Mouse (Mus musculus) common myeloid progenitor, adult 5-6 weeks (primary cell): ENCODE results near the gene Rprd2. TPM values are rescaled to one million over a fixed set of nuclear protein-coding genes. Genes with fewer than 3 reads are reported as not detected.

ENCODE experiments used
- ATAC-seq: replicated peaks from 2 replicates; pipeline ENCODE4 v1.8.0; 2016; ENCODE audit warnings: low read depth, mild to moderate bottlenecking, moderate TSS enrichment, inconsistent platforms; ENCODE audit not compliant: poor library complexity, severe bottlenecking
- total RNA-seq: library from RNA; stranded (forward); fragments of 200-1000, 187-1606 nt; gene quantifications from 2 replicates; pipeline ENCODE4 v1.2.3, GENCODE M21; 2017

Gene Rprd2
- total RNA-seq, 1 experiment from 2014 or later: 26.5 TPM

DNA sequence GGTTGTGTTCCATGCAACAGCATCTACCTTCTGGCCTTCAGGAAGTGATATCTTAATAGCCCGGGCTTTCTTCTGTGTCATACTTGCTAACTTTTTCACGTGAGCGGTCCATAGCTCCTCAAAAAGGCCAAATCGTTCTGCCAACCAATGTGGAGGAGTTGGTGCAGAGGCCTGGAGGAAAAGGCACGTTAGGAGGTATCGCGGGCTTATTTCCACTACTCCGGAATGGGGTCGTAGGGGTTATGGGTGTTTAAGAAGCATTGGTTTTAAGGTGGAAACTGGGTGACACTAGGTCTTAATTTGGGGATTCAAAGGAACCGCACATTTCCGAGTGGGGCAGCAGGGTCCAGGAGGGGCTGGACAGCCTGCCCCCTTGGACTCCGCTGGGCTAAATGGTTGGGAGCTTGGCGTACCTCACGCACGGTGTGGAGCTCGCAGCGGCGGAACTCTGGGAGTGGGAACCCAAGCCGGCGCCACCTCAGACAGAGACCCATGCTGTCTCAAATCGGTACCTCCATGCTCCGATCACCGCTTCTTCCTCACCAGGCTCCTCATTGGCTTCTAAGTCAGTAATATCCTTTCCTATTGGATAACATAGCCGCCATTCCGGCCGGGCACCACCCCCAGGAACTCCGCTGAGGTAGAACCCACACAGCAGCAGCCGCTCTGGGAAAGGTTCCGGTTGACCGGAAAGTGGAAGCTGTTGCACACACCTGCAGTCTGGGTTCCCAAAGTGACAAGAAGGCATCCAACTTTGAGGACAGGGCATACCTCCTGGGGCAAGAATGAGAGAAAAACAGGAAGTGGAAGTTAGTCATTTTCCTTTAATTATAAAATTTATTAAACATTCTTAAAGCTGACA, 64.1 kb downstream of the Rprd2 start:
- ATAC-seq: peak; percentile 98

DNA sequence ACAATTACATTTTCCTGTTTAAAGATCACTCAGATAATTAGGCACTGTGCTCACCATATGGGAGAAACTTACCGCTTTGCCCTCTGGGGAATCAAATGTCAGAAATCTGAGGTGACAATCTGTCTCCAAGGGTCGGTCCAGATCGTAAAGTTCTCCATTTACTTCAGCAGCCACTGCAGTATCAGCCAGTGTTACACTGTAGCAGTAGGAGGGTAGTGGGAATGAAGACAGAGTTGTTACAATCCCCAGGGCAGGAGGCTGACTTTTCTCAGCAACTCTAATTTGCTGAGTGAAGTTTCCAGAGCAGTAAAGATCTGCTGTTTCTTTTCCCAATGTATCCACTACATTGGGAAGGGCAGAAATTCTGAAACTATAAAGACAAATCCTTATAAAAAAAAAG, 65.7 kb downstream of the Rprd2 start:
- no peak for ATAC-seq

DNA sequence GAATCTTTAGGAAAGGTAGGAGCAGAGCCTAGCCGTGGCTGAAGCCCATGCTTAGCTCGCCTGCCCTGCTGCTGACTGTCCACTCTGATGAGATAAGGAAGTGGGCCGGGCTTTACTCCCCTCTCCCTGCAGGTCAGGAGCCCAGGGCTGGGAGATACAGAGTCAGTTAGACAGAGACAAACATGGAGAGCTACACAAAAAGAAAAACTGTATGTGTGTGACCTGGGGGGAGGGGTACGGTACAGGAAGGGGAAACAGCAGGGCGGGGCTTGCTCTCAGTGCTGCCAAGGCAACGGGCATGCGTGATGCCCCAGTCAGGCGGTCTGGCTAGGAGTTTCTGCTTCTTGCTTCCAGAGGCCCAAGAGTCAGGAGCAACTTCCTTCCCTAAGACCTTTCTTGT, 78.3 kb downstream of the Rprd2 start:
- peak; percentile 64 for ATAC-seq

DNA sequence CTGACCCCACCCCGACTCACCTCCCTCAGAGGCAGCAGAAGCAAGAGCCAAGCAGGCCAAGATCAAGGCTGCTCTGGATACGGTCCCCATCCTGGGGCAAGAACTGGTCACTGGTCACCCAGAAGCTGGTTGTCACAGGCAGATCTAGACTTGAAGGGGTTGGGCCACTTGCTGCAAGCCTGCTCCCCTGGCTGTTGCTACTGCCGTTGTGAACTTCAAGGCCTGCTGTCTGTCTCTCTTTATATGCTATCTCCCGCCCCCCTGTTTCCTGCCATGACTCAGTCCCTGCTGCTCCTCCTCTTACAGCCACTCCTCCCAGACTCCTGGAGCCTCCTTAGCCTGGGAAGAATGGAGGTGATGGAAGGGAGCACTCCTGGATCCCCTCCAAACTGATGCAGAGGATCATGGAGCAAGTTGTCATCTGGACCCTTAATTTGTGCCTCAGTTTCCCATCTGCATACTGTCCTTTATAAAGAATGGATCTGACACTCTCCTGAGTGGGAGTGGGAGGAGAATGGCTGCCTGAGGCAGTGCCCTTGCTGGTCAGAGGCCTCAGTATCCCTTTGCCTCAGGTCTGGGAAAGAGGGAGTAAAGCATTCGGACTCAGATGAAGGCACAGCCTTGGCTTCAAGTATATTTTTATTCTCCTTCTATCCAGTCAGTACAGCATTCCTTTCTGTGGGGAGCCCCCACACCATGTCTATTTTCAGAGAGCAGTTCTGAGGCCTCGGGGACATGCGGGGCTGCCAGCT, 79.1 kb downstream of the Rprd2 start, which contains the start of gene Ecm1:
Ecm1 (minus strand) TSS at position 217 of the 752 bp plus-strand sequence.
- ATAC-seq: peak; percentile 60

DNA sequence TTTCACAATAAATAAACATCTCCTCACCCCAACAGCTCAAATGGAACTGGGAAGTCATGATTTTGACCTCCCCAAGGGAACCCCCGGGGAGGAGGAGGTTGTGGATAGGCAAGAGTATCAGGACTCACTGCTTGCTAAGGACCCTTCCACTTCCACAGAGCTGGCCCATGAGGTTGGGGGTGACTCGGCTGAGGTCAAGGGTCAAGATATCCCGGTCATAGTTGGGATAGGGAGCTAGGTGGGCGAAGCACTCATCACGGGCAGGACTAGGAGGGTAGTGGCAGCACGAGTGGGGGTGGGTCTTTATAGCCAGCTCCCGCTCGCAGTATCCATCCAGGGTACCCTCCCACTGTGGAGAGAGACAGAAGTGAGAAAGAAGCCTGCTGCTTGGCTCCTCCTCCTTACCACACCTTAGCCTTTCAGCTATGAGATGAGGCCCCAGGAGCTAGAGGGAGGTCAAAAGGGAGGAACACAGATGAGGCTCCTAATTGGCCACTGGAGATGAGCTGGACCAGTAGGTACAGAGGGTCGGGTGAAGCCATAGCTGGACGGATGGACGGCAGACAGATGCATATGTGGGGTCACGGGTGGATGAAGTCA, 83.5 kb downstream of the Rprd2 start:
- no peak for ATAC-seq

DNA sequence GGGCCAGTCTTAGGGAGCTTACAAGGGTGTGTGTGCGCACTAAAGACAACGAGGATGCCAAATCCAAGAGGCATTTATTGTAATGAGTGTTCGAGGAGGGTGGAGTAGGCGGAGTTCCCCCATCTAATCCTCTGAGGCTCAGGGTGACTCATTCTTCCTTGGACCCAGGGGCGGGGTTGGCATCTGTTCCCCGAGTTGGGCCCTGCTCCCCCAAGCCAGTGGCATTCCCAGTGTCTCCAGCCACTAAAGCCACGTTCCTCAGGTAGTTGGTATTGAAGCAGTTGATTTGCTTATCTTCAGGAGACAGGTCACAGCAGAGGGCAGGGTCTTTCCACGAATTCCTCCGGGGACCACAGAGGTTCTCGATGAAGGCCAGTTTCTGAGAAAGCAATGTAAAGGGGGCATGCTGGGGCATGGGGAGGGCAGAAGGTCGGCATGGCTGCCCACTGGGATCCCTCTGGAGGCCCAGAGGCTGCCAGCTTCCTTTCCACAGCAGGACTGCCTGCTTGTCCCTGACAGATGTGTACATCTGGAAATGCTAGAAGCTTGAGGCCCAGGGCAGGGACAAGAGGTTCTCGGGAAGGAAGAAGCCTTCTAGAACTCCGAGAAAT, 84.5 kb downstream of the Rprd2 start:
- ATAC-seq: no peak

DNA sequence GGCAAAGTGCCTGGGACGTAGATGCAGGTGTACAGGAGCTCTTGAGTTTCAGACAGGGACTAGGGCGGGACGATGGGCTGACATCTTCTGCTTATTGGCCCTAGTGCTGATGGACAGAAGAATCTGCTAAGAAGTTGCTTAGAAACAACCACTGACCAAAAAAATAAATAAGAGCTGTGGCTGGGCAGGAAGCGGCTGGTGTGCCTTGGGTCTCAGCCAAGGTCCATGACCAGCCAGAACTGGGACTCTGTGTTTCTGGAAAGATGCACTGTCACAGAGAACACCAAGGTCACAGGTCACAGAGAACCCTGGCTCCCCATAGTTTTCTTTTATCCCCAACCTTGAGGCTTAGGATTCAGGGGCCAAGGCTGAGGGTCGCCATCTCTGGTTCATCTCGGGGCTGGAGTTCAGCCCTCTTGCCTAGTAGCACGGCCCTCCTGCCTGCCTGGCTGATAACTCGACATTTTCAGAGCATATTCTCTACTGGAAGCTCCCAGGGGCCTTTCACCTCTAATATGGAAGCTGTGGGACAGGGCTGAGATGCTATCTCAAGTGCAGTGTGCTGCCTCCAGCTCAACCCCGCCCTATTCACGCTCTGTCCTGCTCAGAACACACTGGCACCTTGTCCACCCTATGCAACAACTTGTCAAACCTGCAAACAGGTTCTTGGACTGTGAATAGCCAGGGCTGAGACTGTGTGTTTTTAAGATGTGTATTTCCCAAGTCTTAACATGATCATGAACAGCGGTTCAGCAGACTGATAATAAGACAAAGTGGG, 85.7 kb downstream of the Rprd2 start:
- peak; percentile 59 for ATAC-seq

DNA sequence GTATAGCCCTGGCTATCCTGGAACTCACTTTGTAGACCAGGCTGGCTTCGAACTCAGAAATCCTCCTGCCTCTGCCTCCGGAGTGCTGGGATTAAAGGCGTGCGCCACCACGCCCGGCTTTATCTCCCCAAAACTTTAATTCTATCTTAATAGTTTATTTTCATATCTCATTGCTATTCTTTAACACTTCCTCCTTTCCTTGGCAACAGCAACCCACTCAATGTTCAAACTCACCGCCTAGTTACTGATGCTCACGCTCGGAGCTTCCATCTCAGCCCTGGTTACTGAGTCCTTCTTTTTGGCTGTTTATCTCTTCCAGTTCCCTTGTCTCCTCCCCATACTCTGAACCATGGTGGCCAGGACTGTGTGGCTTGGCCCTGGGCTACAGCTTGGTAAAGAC, 86.4 kb downstream of the Rprd2 start:
- ATAC-seq: peak; percentile 27

DNA sequence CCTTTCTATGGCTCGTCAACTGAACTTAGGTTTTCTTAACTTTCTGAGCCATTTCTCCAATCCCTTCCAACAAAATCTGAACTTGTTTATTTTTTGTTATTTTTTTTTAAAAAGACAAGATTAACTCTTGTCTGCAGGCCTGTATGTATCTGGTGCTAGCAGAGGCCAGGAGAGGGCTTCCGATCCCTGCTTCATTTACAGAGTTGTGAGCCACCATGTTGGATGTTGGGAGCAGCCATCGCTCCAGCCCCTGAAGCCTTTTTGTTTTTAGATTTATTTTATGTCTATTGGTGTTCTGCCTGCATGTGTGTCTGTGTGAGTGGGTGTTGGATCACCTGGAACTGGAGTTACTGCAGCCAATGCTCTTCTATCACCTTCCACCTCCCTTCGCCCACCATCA, 86.9 kb downstream of the Rprd2 start:
- no peak for ATAC-seq

DNA sequence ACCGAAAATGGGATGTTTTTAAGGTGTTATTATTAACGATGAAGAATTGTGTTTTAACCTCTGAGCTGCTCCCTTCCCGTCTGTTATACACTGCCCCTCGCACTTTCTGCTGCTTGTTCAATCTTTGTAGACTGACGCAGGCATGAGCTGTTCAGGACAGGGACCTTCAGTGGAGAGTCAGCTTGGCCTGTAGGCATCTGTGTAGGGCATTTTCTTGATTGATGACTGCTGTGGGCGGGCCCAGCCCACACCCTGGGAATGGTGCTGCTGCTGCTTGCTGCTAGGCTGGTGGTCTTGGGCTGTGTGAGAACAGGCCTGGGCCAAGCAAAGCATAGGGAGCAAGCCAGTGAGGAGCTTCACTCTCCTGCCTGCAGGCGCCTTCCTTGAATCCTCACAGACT, 88.2 kb downstream of the Rprd2 start:
- ATAC-seq: no peak

DNA sequence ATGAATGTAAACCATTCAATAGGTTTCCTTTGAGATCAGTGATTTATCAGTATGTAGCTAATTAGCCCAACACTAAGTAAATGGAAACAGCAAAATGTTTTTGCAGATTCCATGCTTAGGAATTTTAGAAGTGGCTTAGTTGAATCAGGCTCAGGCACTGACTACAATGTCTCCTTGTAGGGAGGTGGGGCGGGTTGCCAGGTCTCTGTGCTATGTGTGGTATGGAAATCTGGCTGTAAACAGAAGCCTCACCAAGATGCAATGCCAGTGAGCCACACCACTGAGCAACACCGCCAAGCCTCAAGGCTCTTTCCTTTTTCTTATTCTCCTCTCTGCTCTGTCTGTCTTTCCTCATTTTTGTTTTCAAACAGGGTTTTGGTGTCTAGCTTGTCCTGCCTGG, 89.8 kb downstream of the Rprd2 start:
- ATAC-seq: no peak

DNA sequence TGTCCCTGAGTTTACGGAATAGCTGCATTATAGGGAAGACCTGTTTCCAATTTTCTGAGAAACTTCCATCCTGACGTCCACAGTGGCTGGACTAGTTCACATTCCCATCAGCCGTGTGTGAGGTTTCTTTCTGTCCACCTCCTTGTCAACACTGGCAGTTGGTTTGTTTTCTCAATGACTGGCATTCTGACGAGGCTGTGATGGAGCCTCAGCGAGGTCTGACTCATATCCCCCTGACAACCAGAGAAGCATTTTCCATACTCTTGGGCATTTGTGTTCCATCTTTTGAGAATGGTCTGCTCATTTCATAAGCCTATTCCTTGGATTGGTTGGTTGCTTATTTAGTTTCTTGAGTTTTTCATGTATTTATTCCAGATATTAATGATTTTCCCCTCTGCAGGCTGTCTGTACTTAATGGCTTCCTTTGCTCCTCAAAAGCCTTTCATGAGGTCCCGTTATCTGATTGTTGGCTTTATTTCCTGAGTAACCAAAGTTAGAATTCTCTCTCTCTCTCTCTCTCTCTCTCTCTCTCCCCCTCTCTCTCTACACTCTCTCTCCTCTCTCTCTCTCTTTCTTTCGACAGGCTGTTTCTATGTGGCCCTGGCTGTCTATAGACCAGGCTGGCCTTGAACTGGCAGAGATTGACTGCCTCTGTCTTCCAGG, 91.8 kb downstream of the Rprd2 start:
- ATAC-seq: no peak

DNA sequence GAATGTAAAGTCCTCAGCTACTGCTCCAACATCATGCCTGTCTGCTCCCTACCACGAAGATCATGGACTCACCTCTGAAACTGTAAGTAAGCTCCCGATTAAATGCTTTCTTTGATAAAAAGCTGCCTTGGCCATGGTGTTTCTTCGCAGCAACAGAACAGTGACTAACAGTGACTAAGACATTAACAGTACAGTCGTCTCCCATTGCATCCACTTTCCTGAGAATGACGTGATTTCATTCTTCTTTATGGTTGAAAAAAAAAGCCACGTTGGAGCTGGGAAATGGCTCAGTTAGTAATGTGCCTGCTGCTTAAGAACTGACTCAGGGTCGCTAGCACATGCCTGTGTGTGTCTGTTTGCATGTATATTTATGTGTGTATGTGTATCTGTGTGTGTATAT, 92.8 kb downstream of the Rprd2 start:
- no peak for ATAC-seq

DNA sequence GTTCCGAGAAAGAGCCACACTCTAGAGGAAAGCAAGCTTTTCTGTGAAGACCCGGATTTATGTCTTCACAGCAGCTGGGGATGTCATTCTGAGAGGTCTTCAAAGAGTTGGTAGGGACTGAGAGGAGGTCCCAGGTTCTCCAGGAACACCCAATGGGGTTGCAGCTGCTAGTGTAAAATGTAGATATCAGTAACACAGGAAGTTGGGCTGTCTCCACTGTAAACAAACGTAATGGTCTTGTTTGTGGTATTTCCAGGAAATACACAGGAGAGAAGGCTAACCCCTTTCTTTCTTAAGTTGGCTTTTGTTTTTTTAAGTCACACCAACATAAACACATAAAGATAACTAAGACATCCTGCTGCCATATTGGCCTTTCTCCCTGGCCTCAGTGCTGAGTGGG, 96.3 kb downstream of the Rprd2 start:
- ATAC-seq: 0 out of 2 replicates have a peak, but pooled peaks have one; percentile 25

DNA sequence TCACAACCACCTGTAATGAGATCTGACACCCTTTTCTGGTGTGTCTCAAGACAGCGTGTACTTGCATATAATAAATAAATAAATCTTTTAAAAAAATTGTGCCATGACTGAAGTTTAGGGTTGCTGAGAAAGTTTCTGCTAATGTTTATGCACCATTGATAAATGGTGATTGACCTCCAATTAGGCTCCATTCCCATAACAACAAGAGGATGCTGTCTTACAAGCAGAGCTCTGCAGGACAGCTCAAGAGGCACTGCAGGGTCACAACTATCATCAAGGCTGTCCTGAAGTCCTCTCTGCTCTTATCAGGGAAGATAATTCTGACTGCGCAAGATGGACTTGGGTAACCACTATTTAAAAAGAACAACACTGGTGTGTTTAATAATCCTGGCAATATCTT, 100.5 kb downstream of the Rprd2 start:
- ATAC-seq: no peak

DNA sequence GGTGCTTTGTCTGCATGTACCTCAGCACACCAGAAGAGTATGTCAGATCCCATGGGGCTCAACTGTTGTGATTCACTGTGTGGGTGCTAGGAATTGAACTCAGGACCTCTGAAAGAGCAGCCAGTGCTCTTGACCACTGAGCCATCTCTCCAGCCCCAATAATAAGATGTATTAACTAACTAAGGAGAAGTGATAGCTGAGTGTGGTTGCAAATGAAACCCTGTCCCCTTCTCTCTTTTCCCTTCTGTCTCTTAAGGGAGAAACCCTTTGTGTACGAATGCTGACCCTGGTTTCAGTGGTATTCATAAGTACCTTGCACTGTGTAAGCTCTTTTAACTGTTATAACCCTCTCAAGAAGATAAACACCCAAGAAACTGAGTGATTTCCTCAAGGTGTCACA, 102.6 kb downstream of the Rprd2 start:
- no peak for ATAC-seq
